Comparison of ENCODE assay signal across 8 mouse cellular contexts in genomic region chr9:36970651-36971050, GRCm38 (mm10).
DNase-seq lines count a peak whose midpoint lies in the region; ATAC-seq and TF ChIP-seq lines count a peak whose summit lies in the region.
"Had no signal": no experiment of that assay in that cellular context is flagged by ENCODE, and none has a peak within 500 bp of the region (broad histone marks: within the 10 kb centered on the region; RNA-seq: fewer than 3 reads in every experiment).

No protein-coding gene starts in this region.

- 7% methylated on average over 5 of the region's 5 CpGs for WGBS in heart, embryonic 13.5 days

- DNase-seq in CH12.LX (ENCODE audit: extremely low read depth) (peak; percentile 71), adipocyte (ENCODE audit: low spot score) (peak; percentile 87)
- DNase-seq in embryo, embryonic 11 days = peak; percentile 82
- peak; percentile 77 to 96 for DNase-seq in layer of hippocampus, adult 18-20 months (ENCODE audit: low spot score in 2 of 2)
- peak; percentile 92 for DNase-seq in lung, postnatal 10 days
- DNase-seq in right cerebral cortex, postnatal 36 days (ENCODE audit: low spot score in 2 of 2) = peak; percentile 81 to 82

- no peaks in the 10 kb centered on the region for H3K79me2 ChIP-seq in CH12.LX (replicated peaks; ENCODE audit: control insufficient read depth, extremely low read depth, insufficient read depth, poor library complexity, severe bottlenecking)

- no peak for TF ChIP-seq EP300 in CH12.LX (IDR thresholded peaks at IDR 0.05; ENCODE audit: low read length)

- peak overlapping the region; percentile 33; the same call in 1 of the 2 replicates for H3K4me2 ChIP-seq in CH12.LX (ENCODE audit: insufficient read depth, low read depth, poor library complexity, severe bottlenecking)
- H3K4me2 ChIP-seq in heart, embryonic 13.5 days = peak overlapping the region; percentile 18; the same call in 1 of the 2 replicates
- H3K4me2 ChIP-seq: liver, embryonic 15.5 days had no signal

- peaks cover 0 to 21% of the 10 kb centered on the region in 2 experiments; a peak in 1 of 4 replicates for H3K4me1 ChIP-seq in CH12.LX (ENCODE audit: control insufficient read depth in 1 of 2, insufficient read depth in 2 of 2)
- peaks cover 9% of the 10 kb centered on the region; the same call in 1 of the 2 replicates for H3K4me1 ChIP-seq in heart, embryonic 13.5 days
- H3K4me1 ChIP-seq: liver, embryonic 15.5 days had no signal

- no peak for ATAC-seq in heart, embryonic 13.5 days (ENCODE audit: extremely low read depth, insufficient number of reproducible peaks, low FRiP score, low TSS enrichment)

- H3K27me3 ChIP-seq in CH12.LX (replicated peaks) = peaks cover 7% of the 10 kb centered on the region
- no peaks in the 10 kb centered on the region; the same call in 1 of the 2 replicates for H3K27me3 ChIP-seq in heart, embryonic 13.5 days (replicated peaks)
- H3K27me3 ChIP-seq: liver, embryonic 15.5 days had no signal

- H3K36me3 ChIP-seq in CH12.LX (replicated peaks in 1 of 2; ENCODE audit: control insufficient read depth in 1 of 2, insufficient read depth in 1 of 2, low read length in 1 of 2) = no peaks in the 10 kb centered on the region
- no peaks in the 10 kb centered on the region for H3K36me3 ChIP-seq in heart, embryonic 13.5 days
- H3K36me3 ChIP-seq: liver, embryonic 15.5 days had no signal

- H3K9me3 ChIP-seq in CH12.LX (replicated peaks; ENCODE audit: low read length) = no peaks in the 10 kb centered on the region
- H3K9me3 ChIP-seq in heart, embryonic 13.5 days = no peaks in the 10 kb centered on the region
- H3K9me3 ChIP-seq: liver, embryonic 15.5 days had no signal

- in situ Hi-C loops in CH12.LX (cut with MboI; ENCODE audit: low pct_ligation_motif_present, low pct_unique_long_range_greater_than_20kb, low sequenced_read_pairs) = no loop called here

- TF ChIP-seq CTCF in CH12.LX (conservative IDR thresholded peaks at IDR 0.05 in 1 of 2, IDR thresholded peaks at IDR 0.05 in 1 of 2; ENCODE audit: low read depth in 2 of 2, low read length in 2 of 2) = peak; percentile 77 to 85

- no peak overlapping the region for H3K4me3 ChIP-seq in CH12.LX (replicated peaks in 1 of 3; ENCODE audit: low read depth in 2 of 3, low read length in 2 of 3, poor library complexity in 1 of 3)
- H3K4me3 ChIP-seq in heart, embryonic 13.5 days = no peak overlapping the region
- H3K4me3 ChIP-seq: liver, embryonic 15.5 days had no signal

- peak; percentile 47 for TF ChIP-seq RAD21 in CH12.LX (IDR thresholded peaks at IDR 0.05; ENCODE audit: low read depth, low read length)

- no peak overlapping the region for H3K9ac ChIP-seq in CH12.LX (ENCODE audit: insufficient read depth, low read depth)
- H3K9ac ChIP-seq in heart, embryonic 13.5 days = no peak overlapping the region; the same call in 1 of the 2 replicates
- H3K9ac ChIP-seq: liver, embryonic 15.5 days had no signal

- H3K27ac ChIP-seq in CH12.LX (ENCODE audit: insufficient read depth, low read depth) = no peak overlapping the region
- H3K27ac ChIP-seq in heart, embryonic 13.5 days (replicated peaks) = no peak overlapping the region
- H3K27ac ChIP-seq: liver, embryonic 15.5 days had no signal

- TF ChIP-seq POLR2A in CH12.LX (IDR thresholded peaks at IDR 0.05; ENCODE audit: low read depth, low read length) = no peak

- dilution Hi-C loops in CH12.LX (cut with MboI; ENCODE audit: extremely low pct_ligation_motif_present, extremely low pct_unique_long_range_greater_than_20kb, low sequenced_read_pairs) = no loop called here

TF ChIP-seq in CH12.LX, 34 proteins besides CTCF, POLR2A, EP300 and RAD21:
- peak; percentile 100 for TF ChIP-seq ZNF384 (IDR thresholded peaks at IDR 0.05; ENCODE audit: low read depth, low read length)
- peak; percentile 70 for TF ChIP-seq SMC3 (IDR thresholded peaks at IDR 0.05; ENCODE audit: low read depth, low read length)
- TF ChIP-seq MAX (IDR thresholded peaks at IDR 0.05; ENCODE audit: low read length) = no peak
TF ChIP-seq in CH12.LX: peak in this region for 2.
